Mouse (Mus musculus) lung, adult 2 months (tissue): ENCODE data around the gene Hcfc1. TPM values are rescaled to one million over a fixed set of nuclear protein-coding genes. Genes with fewer than 3 reads are reported as not detected.

Source experiments
- DNase-seq: peaks from one replicate; pipeline ENCODE4 v3.0.0; 2022
- H3K4me1 ChIP-seq: fragments of 200-500 bp; 2 replicates; pipeline ENCODE4 v1.6.1; 2011; ENCODE audit warnings: low read length; ENCODE audit not compliant: control insufficient read depth, insufficient read depth
- H3K4me3 ChIP-seq: fragments of 200-500 bp; replicated peaks from 2 replicates; pipeline ENCODE3; 2011; ENCODE audit warnings: low read depth, mild to moderate bottlenecking, control low read depth, low read length; ENCODE audit errors: extremely low read depth
- CTCF ChIP-seq: fragments of 200-500 bp; IDR thresholded peaks from 2 replicates; pipeline ENCODE4 v1.5.1; 2011; ENCODE audit warnings: mild to moderate bottlenecking, low read length, control low read depth; ENCODE audit not compliant: insufficient read depth
- POLR2A ChIP-seq: fragments of 200-500 bp; IDR thresholded peaks from 2 replicates; pipeline ENCODE4 v1.6.1; 2011; ENCODE audit warnings: low read depth, mild to moderate bottlenecking, control low read depth, low read length, borderline replicate concordance; ENCODE audit errors: extremely low read depth
- WGBS: fragments of 180-500 bp; shearing (Covaris S2); methylation state at CpG from one replicate; pipeline ENCODE4 v1.1.7; 2018; 5-methylcytosine and 5-hydroxymethylcytosine counted together
- polyA plus RNA-seq: library from polyadenylated mRNA; depleted of rRNA; stranded (reverse); fragments of >200 nt; gene quantifications from 2 replicates; pipeline ENCODE4 v1.2.3, GENCODE M21; 2012; rRNA removed

Hcfc1 gene
- 61.4 and 62.6 TPM in 2 replicates for polyA plus RNA-seq

- Histone ChIP-seq H3K4me3 (peak within 1 kb of the TSS; percentile 79), H3K4me1 (peaks cover 9% of the 10 kb centered on the region)
- DNase-seq, result peak; percentile 82
- 19% methylated on average over 58 of the region's 58 CpGs for WGBS
- TF ChIP-seq CTCF, result no peak
- peak; percentile 87; the same call in 1 of the 2 replicates for TF ChIP-seq POLR2A
Observed at GRCm38 (mm10) chrX:73966248-73967176, at the start of gene Hcfc1. Hcfc1 (minus strand) TSS chrX:73966357.

DNA sequence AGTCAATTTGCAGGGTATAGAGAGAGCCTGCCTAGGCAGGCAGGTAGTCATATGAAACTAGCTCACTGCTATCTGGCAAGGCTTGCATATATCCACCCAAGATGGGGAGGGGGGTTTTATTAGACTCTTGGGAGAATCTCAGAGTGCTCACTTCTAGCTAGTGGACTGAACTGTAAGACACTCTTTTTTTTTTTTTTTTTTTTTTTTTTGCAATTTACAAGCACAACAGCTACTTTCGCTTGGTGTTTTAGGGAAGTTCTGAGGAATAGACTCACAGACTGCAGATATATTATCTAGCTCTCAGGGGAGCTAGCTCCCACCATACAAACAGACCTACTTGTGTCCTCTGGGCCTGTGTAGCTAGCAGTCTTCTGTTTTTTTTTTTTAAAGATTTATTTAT, 48.4 kb upstream of the Hcfc1 start:
- no peak overlapping the region for H3K4me3 ChIP-seq
- 100% methylated on average over 1 of the region's 1 CpGs for WGBS
- DNase-seq, result no peak
- TF ChIP-seq POLR2A (no peak), CTCF (no peak)
- H3K4me1 ChIP-seq, result no peaks in the 10 kb centered on the region

DNA sequence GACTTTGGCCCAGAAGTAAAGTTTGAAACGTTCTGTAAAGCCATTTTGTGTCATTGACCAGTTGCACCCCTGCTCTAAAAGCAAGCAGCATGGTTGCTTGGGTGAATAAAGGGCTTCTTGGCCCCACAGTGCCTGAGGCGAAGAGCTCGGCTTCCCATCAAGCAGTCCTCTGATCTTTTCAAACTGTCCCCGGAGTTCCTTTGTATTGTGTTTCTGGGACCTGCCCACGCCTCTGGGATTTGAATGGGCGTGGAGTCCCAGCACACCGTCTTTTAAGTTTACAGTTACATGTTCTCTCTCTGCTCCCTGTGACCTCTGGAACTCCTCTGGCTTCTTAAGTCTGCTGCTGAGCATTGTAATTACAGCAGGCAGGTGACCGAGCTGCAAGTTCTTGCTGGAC, 41.9 kb upstream of the Hcfc1 start:
- WGBS, result 58% methylated on average over 8 of the region's 8 CpGs
- no peak for DNase-seq
- TF ChIP-seq POLR2A, result no peak
- no peak for TF ChIP-seq CTCF
- H3K4me3 ChIP-seq, result no peak overlapping the region
- H3K4me1 ChIP-seq, result no peaks in the 10 kb centered on the region

- no peaks in the 10 kb centered on the region for H3K4me1 ChIP-seq
Observed at GRCm38 (mm10) chrX:74006401-74006800, 40.2 kb upstream of the Hcfc1 start.

DNA sequence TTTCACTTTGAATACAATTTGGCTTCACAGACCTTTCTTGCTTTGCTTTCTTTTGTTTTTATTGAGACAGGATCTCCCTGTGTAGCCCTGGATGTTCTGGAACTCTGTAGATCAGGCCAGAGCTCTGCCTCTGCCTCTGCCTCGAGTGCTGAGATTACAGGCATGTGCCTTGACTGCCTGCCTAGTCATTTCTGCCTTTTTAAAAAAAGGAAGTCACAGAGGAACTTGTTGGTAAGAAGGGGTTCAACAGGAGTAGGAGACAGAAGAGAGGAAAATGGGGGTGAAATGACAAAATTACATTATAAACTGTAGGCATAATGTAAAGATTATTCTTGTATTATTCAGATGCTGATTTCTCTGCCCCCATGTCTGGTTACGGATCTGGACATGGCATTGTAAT, 37.5 kb upstream of the Hcfc1 start:
- Histone ChIP-seq H3K4me3 (no peak overlapping the region), H3K4me1 (no peaks in the 10 kb centered on the region)
- no peak for DNase-seq
- TF ChIP-seq CTCF (no peak), POLR2A (no peak)
- 54% methylated on average over 2 of the region's 2 CpGs for WGBS

More at GRCm38 (mm10) chrX:74006401-74006800, 40.2 kb upstream of the Hcfc1 start:
- DNase-seq, result no peak
- WGBS, result 82% methylated on average over 21 of the region's 21 CpGs
- no peak overlapping the region for H3K4me3 ChIP-seq
- TF ChIP-seq POLR2A (no peak), CTCF (no peak)

GRCm38 (mm10) chrX:74001024-74001423, 34.9 kb upstream of the Hcfc1 start:
- TF ChIP-seq CTCF, result no peak
- no peak for TF ChIP-seq POLR2A
- no peak for DNase-seq
- Histone ChIP-seq H3K4me3 (no peak overlapping the region), H3K4me1 (no peaks in the 10 kb centered on the region)
- 67% methylated on average over 3 of the region's 3 CpGs for WGBS

- WGBS, result 31% methylated on average over 8 of the region's 8 CpGs
- TF ChIP-seq CTCF (no peak), POLR2A (no peak)
- Histone ChIP-seq H3K4me3 (no peak overlapping the region), H3K4me1 (no peaks in the 10 kb centered on the region)
- no peak for DNase-seq
Observed at GRCm38 (mm10) chrX:73998911-73999869, 33.0 kb upstream of the Hcfc1 start.

GRCm38 (mm10) chrX:73977783-73978182, 11.6 kb upstream of the Hcfc1 start:
- Histone ChIP-seq H3K4me3 (no peak overlapping the region), H3K4me1 (no peaks in the 10 kb centered on the region)
- TF ChIP-seq POLR2A, result no peak
- no peak for DNase-seq
- WGBS, result 79% methylated on average over 1 of the region's 1 CpGs

GRCm38 (mm10) chrX:73976283-73976682, 10.1 kb upstream of the Hcfc1 start:
- WGBS, result 93% methylated on average over 2 of the region's 2 CpGs
- TF ChIP-seq CTCF (no peak), POLR2A (no peak)
- DNase-seq, result no peak
- H3K4me3 ChIP-seq, result no peak overlapping the region
- no peaks in the 10 kb centered on the region for H3K4me1 ChIP-seq
